Mouse (Mus musculus): Measurements from ENCODE around the gene Wdr45. TPM values are rescaled to one million over a fixed set of nuclear protein-coding genes. Genes with fewer than 3 reads are reported as not detected.

The Wdr45 gene
- total and polyA plus RNA-seq, 3 experiments = 18.0 to 24.1 (median 21.4) TPM

- in situ Hi-C loops (cut with MboI; ENCODE audit: low pct_ligation_motif_present, low pct_unique_long_range_greater_than_20kb, low sequenced_read_pairs) = no loop called here
- peaks cover 0 to 7% of the 10 kb centered on the region in 2 experiments; a peak in 2 of 4 replicates for H3K4me1 ChIP-seq (ENCODE audit: control insufficient read depth in 1 of 2, insufficient read depth in 2 of 2)
- TF ChIP-seq ZC3H11A (IDR thresholded peaks at IDR 0.05; ENCODE audit: low read depth, low read length) (no peak), JUND (conservative IDR thresholded peaks at IDR 0.05; ENCODE audit: low read depth, low read length) (no peak), SMC3 (IDR thresholded peaks at IDR 0.05; ENCODE audit: low read depth, low read length) (peak; percentile 64), CTCF (conservative IDR thresholded peaks at IDR 0.05 in 1 of 2, IDR thresholded peaks at IDR 0.05 in 1 of 2; ENCODE audit: low read depth in 2 of 2, low read length in 2 of 2) (peak; percentile 59 to 65; a peak in 3 of 4 replicates), MYC (IDR thresholded peaks at IDR 0.05; ENCODE audit: low read depth, low read length) (peak; percentile 76), MAX (IDR thresholded peaks at IDR 0.05; ENCODE audit: low read length) (peak; percentile 74), MXI1 (IDR thresholded peaks at IDR 0.05; ENCODE audit: low read depth, low read length) (peak; percentile 48; the same call in 1 of the 2 replicates), ZMIZ1 (IDR thresholded peaks at IDR 0.05; ENCODE audit: low read depth, low read length) (no peak), GABPA (IDR thresholded peaks at IDR 0.05; ENCODE audit: insufficient replicate concordance, low read depth, low read length) (no peak), ZKSCAN1 (IDR thresholded peaks at IDR 0.05; ENCODE audit: borderline replicate concordance, low read depth, low read length) (no peak), SIN3A (IDR thresholded peaks at IDR 0.05; ENCODE audit: low read length) (no peak), MEF2A (IDR thresholded peaks at IDR 0.05; ENCODE audit: borderline replicate concordance, low read depth, low read length) (no peak), CHD2 (IDR thresholded peaks at IDR 0.05; ENCODE audit: low read length) (no peak), RAD21 (IDR thresholded peaks at IDR 0.05; ENCODE audit: low read depth, low read length) (peak; percentile 35)
- no peak overlapping the region for H3K4me3 ChIP-seq (replicated peaks in 1 of 3; ENCODE audit: low read depth in 2 of 3, low read length in 2 of 3, poor library complexity in 1 of 3)
- H3K36me3 ChIP-seq (replicated peaks in 1 of 2; ENCODE audit: control insufficient read depth in 1 of 2, insufficient read depth in 1 of 2, low read length in 1 of 2) = peaks cover 29 to 38% of the 10 kb centered on the region in 2 experiments
- H3K9ac ChIP-seq (ENCODE audit: insufficient read depth, low read depth) = no peak overlapping the region
- no peak for DNase-seq (ENCODE audit: extremely low read depth)
- no peaks in the 10 kb centered on the region for H3K79me2 ChIP-seq (replicated peaks; ENCODE audit: control insufficient read depth, extremely low read depth, insufficient read depth, poor library complexity, severe bottlenecking)
- H3K4me2 ChIP-seq (ENCODE audit: insufficient read depth, low read depth, poor library complexity, severe bottlenecking) = no peak overlapping the region
- no peaks in the 10 kb centered on the region for H3K27me3 ChIP-seq (replicated peaks)
- H3K9me3 ChIP-seq (replicated peaks; ENCODE audit: low read length) = no peaks in the 10 kb centered on the region
- dilution Hi-C loops (cut with MboI; ENCODE audit: extremely low pct_ligation_motif_present, extremely low pct_unique_long_range_greater_than_20kb, low sequenced_read_pairs) = no loop called here
- no peak overlapping the region for H3K27ac ChIP-seq (ENCODE audit: insufficient read depth, low read depth)
Measured at GRCm38 (mm10) chrX:7776329-7777082, 62.4 kb downstream of the Wdr45 start.

Other genes starting within 250 kb of the Wdr45 start
Only the 20 nearest of the 25 such genes appear.
- gene Foxp3, start 140.7 kb upstream of the Wdr45 start, total RNA-seq (2012; rRNA removed) = 0.38 and 0.55 TPM in 2 replicates
- gene Foxp3, start 140.7 kb upstream of the Wdr45 start, total RNA-seq (2014; rRNA removed) = not detected in 2 replicates
- 0.21 and 0.40 TPM in 2 replicates for gene Foxp3, start 140.7 kb upstream of the Wdr45 start, polyA plus RNA-seq (2012; ENCODE audit: insufficient read length, low read depth)
- 0.29 and 0.51 TPM in 2 replicates for gene Ppp1r3f, start 140.1 kb upstream of the Wdr45 start, total RNA-seq (2012; rRNA removed)
- 0.13 TPM in 1 of 2 replicates, not detected in the other for gene Ppp1r3f, start 140.1 kb upstream of the Wdr45 start, total RNA-seq (2014; rRNA removed)
- 0.16 and 0.57 TPM in 2 replicates for gene Ppp1r3f, start 140.1 kb upstream of the Wdr45 start, polyA plus RNA-seq (2012; ENCODE audit: insufficient read length, low read depth)
- 32.4 and 34.7 TPM in 2 replicates for gene Ccdc22, start 108.8 kb upstream of the Wdr45 start, total RNA-seq (2012; rRNA removed)
- 24.4 and 26.0 TPM in 2 replicates for gene Ccdc22, start 108.8 kb upstream of the Wdr45 start, total RNA-seq (2014; rRNA removed)
- gene Ccdc22, start 108.8 kb upstream of the Wdr45 start, polyA plus RNA-seq (2012; ENCODE audit: insufficient read length, low read depth) = 23.9 and 26.2 TPM in 2 replicates
- gene Cacna1f, start 107.2 kb upstream of the Wdr45 start, total RNA-seq (2012; rRNA removed) = 0.17 and 0.21 TPM in 2 replicates
- gene Cacna1f, start 107.2 kb upstream of the Wdr45 start, total RNA-seq (2014; rRNA removed) = not detected in 2 replicates
- gene Cacna1f, start 107.2 kb upstream of the Wdr45 start, polyA plus RNA-seq (2012; ENCODE audit: insufficient read length, low read depth) = 0.07 TPM in 1 of 2 replicates, not detected in the other
- gene Syp, start 75.9 kb upstream of the Wdr45 start, total RNA-seq (2012; rRNA removed) = 0.80 and 1.2 TPM in 2 replicates
- 0.27 TPM in 2 replicates for gene Syp, start 75.9 kb upstream of the Wdr45 start, total RNA-seq (2014; rRNA removed)
- 0.65 and 0.74 TPM in 2 replicates for gene Syp, start 75.9 kb upstream of the Wdr45 start, polyA plus RNA-seq (2012; ENCODE audit: insufficient read length, low read depth)
- gene Prickle3, start 57.1 kb upstream of the Wdr45 start, total RNA-seq (2012; rRNA removed) = 3.9 and 4.5 TPM in 2 replicates
- 2.2 and 2.3 TPM in 2 replicates for gene Prickle3, start 57.1 kb upstream of the Wdr45 start, total RNA-seq (2014; rRNA removed)
- gene Prickle3, start 57.1 kb upstream of the Wdr45 start, polyA plus RNA-seq (2012; ENCODE audit: insufficient read length, low read depth) = 12.5 and 13.7 TPM in 2 replicates
- 163 and 183 TPM in 2 replicates for gene Plp2, start 42.9 kb upstream of the Wdr45 start, total RNA-seq (2012; rRNA removed)
- gene Plp2, start 42.9 kb upstream of the Wdr45 start, total RNA-seq (2014; rRNA removed) = 144 and 173 TPM in 2 replicates
- 207 and 247 TPM in 2 replicates for gene Plp2, start 42.9 kb upstream of the Wdr45 start, polyA plus RNA-seq (2012; ENCODE audit: insufficient read length, low read depth)
- gene Magix, start 33.1 kb upstream of the Wdr45 start, total RNA-seq (2012; rRNA removed) = 0.13 TPM in 1 of 2 replicates, not detected in the other
- not detected in 2 replicates for gene Magix, start 33.1 kb upstream of the Wdr45 start, total RNA-seq (2014; rRNA removed)
- gene Magix, start 33.1 kb upstream of the Wdr45 start, polyA plus RNA-seq (2012; ENCODE audit: insufficient read length, low read depth) = not detected in 2 replicates
- gene Gpkow, start 17.2 kb upstream of the Wdr45 start, total RNA-seq (2012; rRNA removed) = 14.6 and 16.8 TPM in 2 replicates
- 6.6 and 9.3 TPM in 2 replicates for gene Gpkow, start 17.2 kb upstream of the Wdr45 start, total RNA-seq (2014; rRNA removed)
- gene Gpkow, start 17.2 kb upstream of the Wdr45 start, polyA plus RNA-seq (2012; ENCODE audit: insufficient read length, low read depth) = 32.2 and 35.3 TPM in 2 replicates
- gene Gm45208, start 7.9 kb downstream of the Wdr45 start, total RNA-seq (2012; rRNA removed) = 0.47 TPM in 1 of 2 replicates, not detected in the other
- not detected in 2 replicates for gene Gm45208, start 7.9 kb downstream of the Wdr45 start, total RNA-seq (2014; rRNA removed)
- 13.0 and 13.1 TPM in 2 replicates for gene Gm45208, start 7.9 kb downstream of the Wdr45 start, polyA plus RNA-seq (2012; ENCODE audit: insufficient read length, low read depth)
- 41.8 and 49.1 TPM in 2 replicates for gene Praf2, start 14.1 kb downstream of the Wdr45 start, total RNA-seq (2012; rRNA removed)
- 25.7 and 26.9 TPM in 2 replicates for gene Praf2, start 14.1 kb downstream of the Wdr45 start, total RNA-seq (2014; rRNA removed)
- gene Praf2, start 14.1 kb downstream of the Wdr45 start, polyA plus RNA-seq (2012; ENCODE audit: insufficient read length, low read depth) = 40.5 and 40.6 TPM in 2 replicates
- gene Ccdc120, start 36.6 kb downstream of the Wdr45 start, total RNA-seq (2012; rRNA removed) = 3.6 and 6.9 TPM in 2 replicates
- gene Ccdc120, start 36.6 kb downstream of the Wdr45 start, total RNA-seq (2014; rRNA removed) = 3.5 and 4.4 TPM in 2 replicates
- 6.9 and 9.0 TPM in 2 replicates for gene Ccdc120, start 36.6 kb downstream of the Wdr45 start, polyA plus RNA-seq (2012; ENCODE audit: insufficient read length, low read depth)
- 12.9 and 15.9 TPM in 2 replicates for gene Tfe3, start 48.2 kb downstream of the Wdr45 start, total RNA-seq (2012; rRNA removed)
- gene Tfe3, start 48.2 kb downstream of the Wdr45 start, total RNA-seq (2014; rRNA removed) = 6.7 and 8.3 TPM in 2 replicates
- 26.0 TPM in 2 replicates for gene Tfe3, start 48.2 kb downstream of the Wdr45 start, polyA plus RNA-seq (2012; ENCODE audit: insufficient read length, low read depth)
- gene Gripap1, start 75.4 kb downstream of the Wdr45 start, total RNA-seq (2012; rRNA removed) = 25.5 and 27.1 TPM in 2 replicates
- gene Gripap1, start 75.4 kb downstream of the Wdr45 start, total RNA-seq (2014; rRNA removed) = 15.7 and 19.9 TPM in 2 replicates
- gene Gripap1, start 75.4 kb downstream of the Wdr45 start, polyA plus RNA-seq (2012; ENCODE audit: insufficient read length, low read depth) = 49.4 and 53.1 TPM in 2 replicates
- gene Kcnd1, start 108.0 kb downstream of the Wdr45 start, total RNA-seq (2012; rRNA removed) = 0.38 and 0.51 TPM in 2 replicates
- gene Kcnd1, start 108.0 kb downstream of the Wdr45 start, total RNA-seq (2014; rRNA removed) = 0.57 and 0.63 TPM in 2 replicates
- gene Kcnd1, start 108.0 kb downstream of the Wdr45 start, polyA plus RNA-seq (2012; ENCODE audit: insufficient read length, low read depth) = 3.1 and 3.4 TPM in 2 replicates
- gene Otud5, start 127.0 kb downstream of the Wdr45 start, total RNA-seq (2012; rRNA removed) = 46.6 and 67.8 TPM in 2 replicates
- gene Otud5, start 127.0 kb downstream of the Wdr45 start, total RNA-seq (2014; rRNA removed) = 58.0 and 61.5 TPM in 2 replicates
- 92.7 and 101 TPM in 2 replicates for gene Otud5, start 127.0 kb downstream of the Wdr45 start, polyA plus RNA-seq (2012; ENCODE audit: insufficient read length, low read depth)
- 102 and 177 TPM in 2 replicates for gene Pim2, start 163.9 kb downstream of the Wdr45 start, total RNA-seq (2012; rRNA removed)
- 91.7 and 119 TPM in 2 replicates for gene Pim2, start 163.9 kb downstream of the Wdr45 start, total RNA-seq (2014; rRNA removed)
- 146 and 171 TPM in 2 replicates for gene Pim2, start 163.9 kb downstream of the Wdr45 start, polyA plus RNA-seq (2012; ENCODE audit: insufficient read length, low read depth)
- gene Slc35a2, start 169.7 kb downstream of the Wdr45 start, total RNA-seq (2012; rRNA removed) = 28.8 and 30.6 TPM in 2 replicates
- gene Slc35a2, start 169.7 kb downstream of the Wdr45 start, total RNA-seq (2014; rRNA removed) = 15.2 and 21.2 TPM in 2 replicates
- gene Slc35a2, start 169.7 kb downstream of the Wdr45 start, polyA plus RNA-seq (2012; ENCODE audit: insufficient read length, low read depth) = 25.5 and 26.4 TPM in 2 replicates
- 94.3 and 103 TPM in 2 replicates for gene Pqbp1, start 184.9 kb downstream of the Wdr45 start, total RNA-seq (2012; rRNA removed)
- gene Pqbp1, start 184.9 kb downstream of the Wdr45 start, total RNA-seq (2014; rRNA removed) = 96.6 and 101 TPM in 2 replicates
- 119 and 130 TPM in 2 replicates for gene Pqbp1, start 184.9 kb downstream of the Wdr45 start, polyA plus RNA-seq (2012; ENCODE audit: insufficient read length, low read depth)
- gene Timm17b, start 185.0 kb downstream of the Wdr45 start, total RNA-seq (2012; rRNA removed) = 37.6 and 38.8 TPM in 2 replicates
- gene Timm17b, start 185.0 kb downstream of the Wdr45 start, total RNA-seq (2014; rRNA removed) = 25.8 and 33.1 TPM in 2 replicates
- 75.9 and 76.7 TPM in 2 replicates for gene Timm17b, start 185.0 kb downstream of the Wdr45 start, polyA plus RNA-seq (2012; ENCODE audit: insufficient read length, low read depth)

Measured in CH12.LX (cell line).